Mouse (Mus musculus) ovary, postnatal 10 days (tissue): ENCODE data around the gene Wbp2nl.
"Not testable (repeated sequence)": the region's sequence is repeated elsewhere in the genome, so short reads cannot be mapped to it uniquely, and the experiment has no call there.

Source experiments
- DNase-seq: peaks from one replicate; pipeline ENCODE4 v3.0.0; 2022; ENCODE audit warnings: low spot score

Wbp2nl gene

GRCm38 (mm10) chr15:82348999-82349341 is 50.2 kb downstream of the Wbp2nl start:
- DNase-seq: no peak

- DNase-seq: no peak
Observed at GRCm38 (mm10) chr15:82350349-82350748, 51.6 kb downstream of the Wbp2nl start.

- no peak for DNase-seq
Observed at GRCm38 (mm10) chr15:82351480-82351879, 52.7 kb downstream of the Wbp2nl start.

- no peak for DNase-seq
Observed at GRCm38 (mm10) chr15:82353078-82353744, 54.5 kb downstream of the Wbp2nl start.

GRCm38 (mm10) chr15:82353745-82354113 is 55.0 kb downstream of the Wbp2nl start:
- DNase-seq: no peak

GRCm38 (mm10) chr15:82354126-82354945 is 55.6 kb downstream of the Wbp2nl start, which contains the start of gene Ndufa6:
Ndufa6 (minus strand) TSS chr15:82354322.
- DNase-seq: peak; percentile 78

GRCm38 (mm10) chr15:82358431-82359260 is 59.9 kb downstream of the Wbp2nl start:
- DNase-seq: no peak

- no peak for DNase-seq
Observed at GRCm38 (mm10) chr15:82361459-82362018, 62.8 kb downstream of the Wbp2nl start.

GRCm38 (mm10) chr15:82362234-82362633 is 63.5 kb downstream of the Wbp2nl start:
- DNase-seq: no peak

- not testable (repeated sequence) for DNase-seq
Observed at GRCm38 (mm10) chr15:82363801-82364200, 65.0 kb downstream of the Wbp2nl start.
